Mouse (Mus musculus) embryonic fibroblast, embryonic 13.5 days (primary cell): ENCODE measurements around the gene Fars2.

Source experiments
- CTCF ChIP-seq: IDR thresholded peaks from 2 replicates; pipeline ENCODE4 v1.5.1; 2011; ENCODE audit warnings: mild to moderate bottlenecking, control low read depth, low read length, moderate library complexity, borderline replicate concordance; ENCODE audit not compliant: insufficient read depth
- POLR2A ChIP-seq: IDR thresholded peaks from 2 replicates; pipeline ENCODE4 v1.6.1; 2011; ENCODE audit warnings: low read depth, mild to moderate bottlenecking, control low read depth, low read length, moderate library complexity

DNA sequence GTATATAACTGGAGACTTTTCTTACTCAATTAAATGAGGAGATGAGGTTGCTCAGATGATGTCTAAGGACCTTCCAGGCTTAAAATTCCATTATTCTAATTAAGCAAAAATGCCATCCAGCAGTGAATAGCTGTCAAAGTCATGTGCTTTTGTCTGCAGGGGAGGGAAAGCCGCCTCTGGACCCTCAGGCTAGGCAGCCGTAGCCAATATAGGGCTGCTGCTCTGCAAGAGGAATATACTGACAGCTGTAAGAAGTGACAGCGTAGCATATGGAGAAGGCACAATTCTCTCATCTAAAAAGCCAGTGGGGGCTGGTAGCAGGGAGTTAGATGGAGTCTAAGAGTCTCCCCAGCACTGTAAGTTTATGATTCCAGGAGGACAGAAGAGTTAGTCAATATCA is 634.6 kb downstream of the Fars2 start:
- TF ChIP-seq CTCF (no peak), POLR2A (no peak)
